Mouse (Mus musculus): ENCODE measurements around the gene Ppp1r27.

DNA sequence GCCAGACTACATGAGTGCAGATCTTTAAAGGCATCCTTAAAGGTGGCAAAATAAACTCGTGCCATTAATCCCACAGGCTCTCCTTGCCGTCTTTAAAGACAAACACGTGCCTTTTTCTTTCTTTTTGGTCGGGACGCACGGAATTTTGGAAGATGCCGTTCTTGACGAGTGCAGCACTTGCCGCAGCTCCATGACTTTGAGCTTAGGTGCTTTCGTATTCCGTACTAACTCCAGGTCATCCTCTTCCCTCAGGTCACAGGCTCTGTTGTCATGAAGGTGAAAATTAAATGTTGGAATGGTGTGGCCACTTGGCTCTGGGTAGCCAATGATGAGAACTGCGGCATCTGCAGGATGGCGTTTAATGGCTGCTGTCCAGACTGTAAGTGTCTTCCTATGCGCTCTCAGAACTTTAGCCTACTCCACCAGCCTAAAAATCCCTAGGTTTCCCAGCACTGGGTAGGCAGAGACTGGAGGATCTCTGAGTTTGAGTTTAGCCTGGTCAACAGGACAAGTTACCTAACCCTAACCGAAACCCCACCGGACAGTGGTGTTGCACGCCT, 48.1 kb upstream of the Ppp1r27 start:
- TF ChIP-seq CEBPB (IDR thresholded peaks at IDR 0.05; ENCODE audit: low read depth): no peak
- TF ChIP-seq CTCF (IDR thresholded peaks at IDR 0.05; ENCODE audit: control insufficient read depth, insufficient read depth, insufficient read length): no peak
- no peak for TF ChIP-seq USF1 (IDR thresholded peaks at IDR 0.05; ENCODE audit: low read depth)
- TF ChIP-seq MYOG (IDR thresholded peaks at IDR 0.05; ENCODE audit: control insufficient read depth, extremely low read depth, insufficient read length): no peak
- peak; percentile 54 for TF ChIP-seq MAX (IDR thresholded peaks at IDR 0.05)
- no peak for TF ChIP-seq MYOD1 (IDR thresholded peaks at IDR 0.05; ENCODE audit: control insufficient read depth, insufficient read length, low read depth)

All from C2C12 (cell line).